Mouse (Mus musculus) E14TG2a.4 (cell line): Measurements from ENCODE around the gene Tmco4.

Experiments used
- CTCF ChIP-seq: conservative IDR thresholded peaks from 2 replicates; pipeline ENCODE4 v1.5.1; 2014; ENCODE audit warnings: low read length
- NANOG ChIP-seq: IDR thresholded peaks from 2 replicates; pipeline ENCODE4 v1.6.1; 2014; ENCODE audit warnings: borderline replicate concordance, low read length, mixed read lengths
- POU5F1 ChIP-seq: IDR thresholded peaks from 2 replicates; pipeline ENCODE4 v1.6.1; 2014; ENCODE audit warnings: low read length, borderline replicate concordance

DNA sequence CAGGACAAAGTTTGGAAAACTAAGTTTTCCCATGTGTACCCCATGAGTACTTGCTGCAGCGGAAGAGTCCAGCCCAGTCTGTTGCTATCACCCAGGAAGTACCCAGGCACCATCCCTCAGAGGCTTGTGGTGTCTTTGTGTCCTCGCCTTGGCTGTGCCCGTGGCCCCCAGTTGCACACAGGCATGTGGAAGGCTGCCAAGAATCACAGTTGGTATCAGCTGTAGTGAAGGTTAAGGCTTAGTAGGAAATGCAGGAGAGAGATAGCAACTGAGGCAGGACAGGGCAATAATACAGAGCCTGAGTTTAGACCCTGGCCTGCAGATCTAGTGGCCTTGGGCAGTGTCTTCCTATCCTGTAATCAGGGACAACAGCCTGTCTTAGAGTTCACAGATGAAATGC lies 47.7 kb downstream of the Tmco4 start:
- TF ChIP-seq CTCF (no peak), NANOG (no peak), POU5F1 (no peak)
